Comparison of ENCODE assay signal across 16 mouse cellular contexts in the genomic region with DNA sequence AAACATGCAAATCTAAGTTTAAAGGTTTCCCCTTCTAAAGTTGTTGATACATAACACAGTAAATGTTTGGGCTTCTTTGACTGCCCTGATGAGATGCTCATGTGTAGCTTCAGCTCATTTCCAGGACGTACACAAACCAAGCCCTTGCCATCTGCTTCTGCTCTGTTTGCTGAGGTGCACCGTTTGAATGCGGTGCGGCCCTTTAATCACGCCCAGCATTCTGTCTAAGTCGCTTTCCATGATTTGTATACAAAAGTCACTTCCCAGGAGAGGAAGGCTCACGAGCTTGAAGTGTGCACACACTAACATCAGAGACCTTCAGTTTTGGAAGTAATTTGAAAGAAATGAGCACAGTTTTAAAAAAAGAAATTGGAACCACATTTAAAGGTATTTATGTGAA.
"Had no signal": no experiment of that assay in that cellular context is flagged by ENCODE, and none has a peak within 500 bp of the region (broad histone marks: within the 10 kb centered on the region; RNA-seq: fewer than 3 reads in every experiment).

No protein-coding gene starts in this region.

- H3K4me2 ChIP-seq: lung, embryonic 14.5 days; midbrain, embryonic 13.5 days; neural tube, embryonic 13.5 days; neural tube, embryonic 15.5 days had no signal

- H3K27me3 ChIP-seq: midbrain, embryonic 13.5 days; neural tube, embryonic 13.5 days; neural tube, embryonic 15.5 days had no signal

- H3K27ac ChIP-seq: midbrain, embryonic 13.5 days; neural tube, embryonic 13.5 days; neural tube, embryonic 15.5 days had no signal

- DNase-seq: lung, embryonic 14.5 days; lung, postnatal 10 days; lung, postnatal 4 days; retina, postnatal 1 day; right cerebral cortex, adult 18-20 months; right cerebral cortex, postnatal 25 days; right cerebral cortex, postnatal 4 days; spleen, adult 18-20 months; thymus, adult 18-20 months; thymus, postnatal 25 days; thymus, postnatal 4 days had no signal

- ATAC-seq: midbrain, embryonic 13.5 days; midbrain, embryonic 16.5 days had no signal

- H3K4me3 ChIP-seq: midbrain, embryonic 13.5 days; myocyte; neural tube, embryonic 13.5 days; neural tube, embryonic 15.5 days had no signal

- H3K9ac ChIP-seq: lung, embryonic 14.5 days; midbrain, embryonic 13.5 days; neural tube, embryonic 13.5 days; neural tube, embryonic 15.5 days had no signal

- H3K9me3 ChIP-seq: midbrain, embryonic 13.5 days; neural tube, embryonic 13.5 days; neural tube, embryonic 15.5 days had no signal
